Mouse (Mus musculus): ENCODE measurements around the gene Jag1. TPM values are rescaled to one million over a fixed set of nuclear protein-coding genes. Genes with fewer than 3 reads are reported as not detected.
A peak's percentile ranks its signal among the peaks of the same experiment; 100 is the strongest.

Jag1 gene
- polyA plus RNA-seq (2015; fragmentation: Nextera tagmentation; extraction: Ambion mirVana): 37.9 and 49.2 TPM in 2 replicates

GRCm38 (mm10) chr2:137116025-137116674 lies at the start of gene Jag1:
TSS of gene Jag1 (minus strand) at chr2:137116644.
- Histone ChIP-seq H3K27me3 (ENCODE audit: insufficient read depth, low read length) (no peaks in the 10 kb centered on the region), H3K4me2 (replicated peaks; ENCODE audit: low read depth, low read length) (peak within 1 kb of the TSS; percentile 89), H3K9ac (replicated peaks; ENCODE audit: low read length) (peak within 1 kb of the TSS; percentile 93), H3K9me3 (ENCODE audit: low read length) (no peaks in the 10 kb centered on the region), H3K4me3 (ENCODE audit: low read length) (peak within 1 kb of the TSS; percentile 83), H3K27ac (ENCODE audit: low read length) (peak within 1 kb of the TSS; percentile 99), H3K4me1 (ENCODE audit: insufficient read depth, low read length) (peaks cover 34% of the 10 kb centered on the region), H3K36me3 (ENCODE audit: insufficient read depth, low read length) (no peaks in the 10 kb centered on the region)
- WGBS: 0% methylated on average over 51 of the region's 59 CpGs
- no peak for ATAC-seq (ENCODE audit: low FRiP score, low TSS enrichment)

GRCm38 (mm10) chr2:137156018-137156417 lies 39.6 kb upstream of the Jag1 start:
- no peak overlapping the region for H3K4me3 ChIP-seq (ENCODE audit: low read length)
- no peak overlapping the region for H3K27ac ChIP-seq (ENCODE audit: low read length)
- H3K9me3 ChIP-seq (ENCODE audit: low read length): no peaks in the 10 kb centered on the region; the same call in 1 of the 2 replicates
- no peaks in the 10 kb centered on the region for H3K36me3 ChIP-seq (ENCODE audit: insufficient read depth, low read length)
- ATAC-seq (ENCODE audit: low FRiP score, low TSS enrichment): peak; percentile 70; the same call in 1 of the 2 replicates
- WGBS: 47% methylated on average over 1 of the region's 1 CpGs
- no peaks in the 10 kb centered on the region for H3K27me3 ChIP-seq (ENCODE audit: insufficient read depth, low read length)
- peaks cover 14% of the 10 kb centered on the region for H3K4me1 ChIP-seq (ENCODE audit: insufficient read depth, low read length)
- no peak overlapping the region for H3K9ac ChIP-seq (replicated peaks; ENCODE audit: low read length)
- no peak overlapping the region for H3K4me2 ChIP-seq (replicated peaks; ENCODE audit: low read depth, low read length)

DNA sequence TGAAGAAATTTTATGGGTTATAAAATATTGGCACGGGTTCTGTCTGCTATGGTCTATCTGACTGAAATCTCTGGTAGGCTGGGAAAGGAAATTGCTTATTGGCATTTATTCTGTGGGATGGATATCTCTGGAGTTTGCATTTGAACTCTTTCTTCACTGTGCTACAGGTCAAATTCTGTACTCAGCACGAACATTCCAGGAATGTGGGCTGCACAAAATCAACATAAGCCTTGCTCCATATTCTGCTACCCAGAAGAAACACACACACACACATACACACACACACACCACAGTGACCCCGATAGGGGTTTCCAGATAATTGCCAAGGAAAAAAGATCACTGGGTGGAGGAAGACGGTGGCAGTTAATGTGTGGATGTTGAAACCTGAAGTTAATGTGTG lies 37.4 kb upstream of the Jag1 start:
- WGBS: 31% methylated on average over 4 of the region's 4 CpGs
- ATAC-seq (ENCODE audit: low FRiP score, low TSS enrichment): peak; percentile 79

GRCm38 (mm10) chr2:137153172-137153667 lies 36.8 kb upstream of the Jag1 start:
- Histone ChIP-seq H3K27me3 (ENCODE audit: insufficient read depth, low read length) (no peaks in the 10 kb centered on the region), H3K9me3 (ENCODE audit: low read length) (no peaks in the 10 kb centered on the region), H3K4me3 (ENCODE audit: low read length) (no peak overlapping the region), H3K4me1 (ENCODE audit: insufficient read depth, low read length) (peaks cover 14% of the 10 kb centered on the region), H3K27ac (ENCODE audit: low read length) (peak overlapping the region; percentile 82), H3K9ac (replicated peaks; ENCODE audit: low read length) (no peak overlapping the region), H3K36me3 (ENCODE audit: insufficient read depth, low read length) (no peaks in the 10 kb centered on the region), H3K4me2 (replicated peaks; ENCODE audit: low read depth, low read length) (no peak overlapping the region)
- WGBS: 54% methylated on average over 10 of the region's 10 CpGs
- peak; percentile 85 for ATAC-seq (ENCODE audit: low FRiP score, low TSS enrichment)

More for the DNA sequence above, 37.4 kb upstream of the Jag1 start:
- H3K36me3 ChIP-seq (ENCODE audit: insufficient read depth, low read length): no peaks in the 10 kb centered on the region
- peaks cover 14% of the 10 kb centered on the region for H3K4me1 ChIP-seq (ENCODE audit: insufficient read depth, low read length)
- H3K9ac ChIP-seq (replicated peaks; ENCODE audit: low read length): no peak overlapping the region
- H3K4me2 ChIP-seq (replicated peaks; ENCODE audit: low read depth, low read length): no peak overlapping the region
- no peak overlapping the region for H3K4me3 ChIP-seq (ENCODE audit: low read length)
- H3K27ac ChIP-seq (ENCODE audit: low read length): peak overlapping the region; percentile 82
- no peaks in the 10 kb centered on the region for H3K9me3 ChIP-seq (ENCODE audit: low read length)
- H3K27me3 ChIP-seq (ENCODE audit: insufficient read depth, low read length): no peaks in the 10 kb centered on the region

DNA sequence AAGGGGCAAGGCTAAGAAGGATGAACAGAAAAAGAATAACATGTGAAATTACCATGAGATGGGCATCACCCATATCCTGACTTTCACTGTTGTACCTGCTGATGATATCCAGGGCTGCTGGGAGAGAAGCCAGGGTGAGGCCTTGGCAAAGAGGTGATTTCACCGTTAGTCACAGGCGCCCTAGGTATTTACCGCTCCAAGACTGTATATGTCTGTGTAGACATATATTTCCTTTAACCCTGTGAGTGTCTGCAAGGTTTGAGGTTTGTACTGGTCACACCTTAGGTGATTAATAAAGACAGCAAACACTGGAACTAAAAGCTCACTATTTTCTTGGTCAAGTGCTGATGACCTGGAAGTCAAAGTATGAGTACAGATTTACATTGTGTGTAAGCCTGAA lies 34.5 kb upstream of the Jag1 start:
- WGBS: 90% methylated on average over 3 of the region's 3 CpGs
- ATAC-seq (ENCODE audit: low FRiP score, low TSS enrichment): no peak
- H3K27me3 ChIP-seq (ENCODE audit: insufficient read depth, low read length): no peaks in the 10 kb centered on the region

DNA sequence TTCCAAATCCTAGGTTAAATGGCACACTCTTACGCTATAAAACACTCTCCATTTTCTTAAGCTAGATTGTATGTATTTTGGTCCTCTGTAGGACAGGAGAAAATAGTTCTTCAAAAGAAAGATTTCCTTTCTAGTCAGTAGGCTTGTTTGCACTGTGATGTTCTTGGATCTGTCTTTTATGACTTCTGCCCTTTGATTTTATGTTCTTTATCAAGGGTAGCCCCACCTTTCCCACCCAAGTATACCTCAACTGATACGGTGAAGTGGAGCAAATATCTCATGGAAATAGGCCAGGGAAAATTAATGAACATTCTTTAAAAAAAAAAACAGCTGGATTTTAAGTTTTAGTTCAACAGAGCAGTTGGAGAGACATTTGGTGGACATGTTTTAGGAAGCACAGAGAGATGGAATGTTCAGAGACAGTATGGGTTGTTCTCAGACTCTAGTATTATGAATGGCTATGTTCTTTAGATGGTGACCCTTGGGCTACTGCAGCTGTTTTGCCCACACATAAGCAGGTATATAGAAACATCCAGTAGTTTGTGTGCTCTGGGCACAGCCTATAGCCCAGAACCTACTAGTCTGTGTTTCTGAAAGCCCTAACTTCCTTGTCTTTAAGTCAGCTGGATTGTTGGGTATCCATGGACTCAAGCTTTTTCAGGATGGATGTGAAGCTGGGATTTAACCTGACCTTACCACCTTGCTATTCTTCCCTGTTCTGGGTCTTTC lies 30.7 kb upstream of the Jag1 start:
- 86% methylated on average over 2 of the region's 2 CpGs for WGBS

More for the DNA sequence above, 34.5 kb upstream of the Jag1 start:
- Histone ChIP-seq H3K9ac (replicated peaks; ENCODE audit: low read length) (no peak overlapping the region), H3K4me3 (ENCODE audit: low read length) (no peak overlapping the region), H3K27ac (ENCODE audit: low read length) (no peak overlapping the region), H3K9me3 (ENCODE audit: low read length) (no peaks in the 10 kb centered on the region), H3K4me1 (ENCODE audit: insufficient read depth, low read length) (peaks cover 14% of the 10 kb centered on the region), H3K36me3 (ENCODE audit: insufficient read depth, low read length) (no peaks in the 10 kb centered on the region), H3K4me2 (replicated peaks; ENCODE audit: low read depth, low read length) (no peak overlapping the region)

GRCm38 (mm10) chr2:137138063-137138462 lies 21.6 kb upstream of the Jag1 start:
- ATAC-seq (ENCODE audit: low FRiP score, low TSS enrichment): no peak
- no peaks in the 10 kb centered on the region for H3K27me3 ChIP-seq (ENCODE audit: insufficient read depth, low read length)
- H3K9ac ChIP-seq (replicated peaks; ENCODE audit: low read length): no peak overlapping the region
- no peaks in the 10 kb centered on the region for H3K36me3 ChIP-seq (ENCODE audit: insufficient read depth, low read length)
- H3K27ac ChIP-seq (ENCODE audit: low read length): no peak overlapping the region
- 93% methylated on average over 1 of the region's 1 CpGs for WGBS
- no peaks in the 10 kb centered on the region for H3K9me3 ChIP-seq (ENCODE audit: low read length)
- no peak overlapping the region for H3K4me3 ChIP-seq (ENCODE audit: low read length)
- H3K4me1 ChIP-seq (ENCODE audit: insufficient read depth, low read length): peaks cover 20% of the 10 kb centered on the region
- no peak overlapping the region for H3K4me2 ChIP-seq (replicated peaks; ENCODE audit: low read depth, low read length)

More for the DNA sequence above, 30.7 kb upstream of the Jag1 start:
- H3K36me3 ChIP-seq (ENCODE audit: insufficient read depth, low read length): no peaks in the 10 kb centered on the region
- ATAC-seq (ENCODE audit: low FRiP score, low TSS enrichment): no peak
- no peaks in the 10 kb centered on the region for H3K27me3 ChIP-seq (ENCODE audit: insufficient read depth, low read length)
- H3K9ac ChIP-seq (replicated peaks; ENCODE audit: low read length): no peak overlapping the region
- no peaks in the 10 kb centered on the region for H3K4me1 ChIP-seq (ENCODE audit: insufficient read depth, low read length)
- no peak overlapping the region for H3K4me3 ChIP-seq (ENCODE audit: low read length)
- H3K4me2 ChIP-seq (replicated peaks; ENCODE audit: low read depth, low read length): no peak overlapping the region
- no peak overlapping the region for H3K27ac ChIP-seq (ENCODE audit: low read length)
- no peaks in the 10 kb centered on the region for H3K9me3 ChIP-seq (ENCODE audit: low read length)

DNA sequence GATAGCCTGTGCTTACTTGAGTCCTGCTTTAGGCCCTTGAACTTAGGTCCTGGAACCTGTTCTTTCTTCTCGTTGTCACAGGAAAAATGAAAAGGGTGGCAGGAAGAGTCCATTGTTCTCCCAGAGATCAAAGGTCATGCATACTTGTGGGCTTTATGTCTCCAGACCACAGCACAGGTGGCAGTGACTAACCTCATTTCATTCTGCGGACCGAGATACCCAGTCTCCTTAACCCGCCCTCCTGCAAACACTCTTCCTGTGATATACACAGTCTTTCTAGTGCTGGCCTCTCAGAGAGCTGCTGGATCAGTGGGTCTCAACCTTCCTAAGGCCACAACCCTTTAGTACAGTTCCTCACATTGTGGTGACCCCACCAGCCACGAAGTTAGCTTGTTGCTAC lies 17.6 kb upstream of the Jag1 start:
- no peak for ATAC-seq (ENCODE audit: low FRiP score, low TSS enrichment)

DNA sequence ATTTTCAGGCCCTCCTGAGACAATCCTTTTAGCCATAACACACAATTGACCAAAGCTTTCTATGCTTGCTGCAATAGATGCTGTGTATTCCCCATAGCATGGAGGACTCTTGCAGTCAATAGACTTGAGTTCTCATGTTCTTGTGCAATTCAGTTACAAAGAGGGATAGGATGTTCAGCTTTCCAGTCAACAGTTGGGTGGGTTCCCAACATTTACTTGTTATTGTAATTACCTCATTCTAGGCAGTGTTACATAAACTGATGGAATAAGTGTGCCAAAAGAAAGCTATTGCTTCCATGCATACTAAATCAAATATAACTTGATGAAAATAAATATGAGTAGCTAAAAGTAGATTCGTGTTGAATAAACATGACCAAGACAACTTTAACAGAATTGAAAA lies 8.4 kb upstream of the Jag1 start:
- Histone ChIP-seq H3K4me2 (replicated peaks; ENCODE audit: low read depth, low read length) (no peak overlapping the region), H3K4me1 (ENCODE audit: insufficient read depth, low read length) (peaks cover 6% of the 10 kb centered on the region; the same call in 1 of the 2 replicates), H3K9me3 (ENCODE audit: low read length) (peaks cover 4% of the 10 kb centered on the region; the same call in 1 of the 2 replicates), H3K27ac (ENCODE audit: low read length) (no peak overlapping the region), H3K27me3 (ENCODE audit: insufficient read depth, low read length) (no peaks in the 10 kb centered on the region), H3K9ac (replicated peaks; ENCODE audit: low read length) (no peak overlapping the region), H3K36me3 (ENCODE audit: insufficient read depth, low read length) (no peaks in the 10 kb centered on the region), H3K4me3 (ENCODE audit: low read length) (no peak overlapping the region)
- ATAC-seq (ENCODE audit: low FRiP score, low TSS enrichment): no peak
- 72% methylated on average over 1 of the region's 1 CpGs for WGBS

More for the DNA sequence above, 17.6 kb upstream of the Jag1 start:
- Histone ChIP-seq H3K4me1 (ENCODE audit: insufficient read depth, low read length) (peaks cover 20% of the 10 kb centered on the region), H3K9ac (replicated peaks; ENCODE audit: low read length) (no peak overlapping the region), H3K9me3 (ENCODE audit: low read length) (no peaks in the 10 kb centered on the region), H3K36me3 (ENCODE audit: insufficient read depth, low read length) (no peaks in the 10 kb centered on the region), H3K27ac (ENCODE audit: low read length) (no peak overlapping the region), H3K27me3 (ENCODE audit: insufficient read depth, low read length) (no peaks in the 10 kb centered on the region), H3K4me2 (replicated peaks; ENCODE audit: low read depth, low read length) (no peak overlapping the region), H3K4me3 (ENCODE audit: low read length) (no peak overlapping the region)
- 78% methylated on average over 5 of the region's 5 CpGs for WGBS

DNA sequence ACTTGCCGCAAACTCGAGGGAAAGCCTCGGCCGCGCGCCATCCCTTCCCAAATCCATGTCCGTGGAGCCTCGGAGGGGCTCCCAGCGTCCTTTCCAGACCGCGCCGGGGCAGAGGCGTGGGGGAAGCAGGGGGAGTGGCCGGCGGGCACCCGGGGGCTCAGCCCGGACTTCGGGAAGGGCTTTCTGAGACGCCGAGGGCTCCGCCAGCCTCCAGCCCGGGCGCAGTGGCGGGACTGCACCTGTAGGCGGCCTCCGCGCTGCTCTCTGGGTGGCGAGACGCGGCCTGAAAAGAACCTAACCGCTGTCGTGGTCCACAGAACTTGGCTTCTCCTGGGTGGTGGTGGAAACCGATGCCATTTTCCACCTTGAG lies 862 bp upstream of the Jag1 start:
- H3K9me3 ChIP-seq (ENCODE audit: low read length): no peaks in the 10 kb centered on the region
- no peaks in the 10 kb centered on the region for H3K27me3 ChIP-seq (ENCODE audit: insufficient read depth, low read length)
- under 1% methylated on average over 33 of the region's 33 CpGs for WGBS
- peak overlapping the region; percentile 99 for H3K27ac ChIP-seq (ENCODE audit: low read length)
- peak overlapping the region; percentile 93 for H3K9ac ChIP-seq (replicated peaks; ENCODE audit: low read length)
- peak overlapping the region; percentile 89 for H3K4me2 ChIP-seq (replicated peaks; ENCODE audit: low read depth, low read length)
- H3K4me3 ChIP-seq (ENCODE audit: low read length): peak overlapping the region; percentile 83
- ATAC-seq (ENCODE audit: low FRiP score, low TSS enrichment): peak; percentile 69
- H3K4me1 ChIP-seq (ENCODE audit: insufficient read depth, low read length): peaks cover 26% of the 10 kb centered on the region
- no peaks in the 10 kb centered on the region for H3K36me3 ChIP-seq (ENCODE audit: insufficient read depth, low read length)
